Mouse (Mus musculus): ENCODE results near the gene Kcnq2. TPM values are rescaled to one million over a fixed set of nuclear protein-coding genes. Genes with fewer than 3 reads are reported as not detected.

The Kcnq2 gene
- polyA plus RNA-seq, 1 experiment from 2014 or later = 0.16 TPM

- no peak overlapping the region for H3K9ac ChIP-seq (replicated peaks; ENCODE audit: low read length)
- H3K9me3 ChIP-seq (ENCODE audit: low read length) = no peaks in the 10 kb centered on the region
- no peak overlapping the region for H3K4me2 ChIP-seq (replicated peaks; ENCODE audit: low read depth, low read length)
- WGBS = 81% methylated on average over 6 of the region's 6 CpGs
- H3K36me3 ChIP-seq (ENCODE audit: insufficient read depth, low read length) = no peaks in the 10 kb centered on the region
- no peak for ATAC-seq (ENCODE audit: low FRiP score, low TSS enrichment)
- no peak overlapping the region for H3K4me3 ChIP-seq (ENCODE audit: low read length)
- no peak overlapping the region for H3K27ac ChIP-seq (ENCODE audit: low read length)
- no peaks in the 10 kb centered on the region for H3K4me1 ChIP-seq (ENCODE audit: insufficient read depth, low read length)
- peaks cover 37% of the 10 kb centered on the region for H3K27me3 ChIP-seq (ENCODE audit: insufficient read depth, low read length)
Observed at GRCm38 (mm10) chr2:181157716-181158302, 22.7 kb upstream of the Kcnq2 start.

- H3K9ac ChIP-seq (replicated peaks; ENCODE audit: low read length) = no peak overlapping the region
- no peak overlapping the region for H3K27ac ChIP-seq (ENCODE audit: low read length)
- WGBS = 78% methylated on average over 4 of the region's 4 CpGs
- H3K4me2 ChIP-seq (replicated peaks; ENCODE audit: low read depth, low read length) = no peak overlapping the region
- no peak for ATAC-seq (ENCODE audit: low FRiP score, low TSS enrichment)
- H3K27me3 ChIP-seq (ENCODE audit: insufficient read depth, low read length) = peaks cover 37% of the 10 kb centered on the region
- no peaks in the 10 kb centered on the region for H3K9me3 ChIP-seq (ENCODE audit: low read length)
- no peaks in the 10 kb centered on the region for H3K36me3 ChIP-seq (ENCODE audit: insufficient read depth, low read length)
- H3K4me3 ChIP-seq (ENCODE audit: low read length) = no peak overlapping the region
- no peaks in the 10 kb centered on the region for H3K4me1 ChIP-seq (ENCODE audit: insufficient read depth, low read length)
Observed at GRCm38 (mm10) chr2:181157180-181157579, 22.1 kb upstream of the Kcnq2 start.

DNA sequence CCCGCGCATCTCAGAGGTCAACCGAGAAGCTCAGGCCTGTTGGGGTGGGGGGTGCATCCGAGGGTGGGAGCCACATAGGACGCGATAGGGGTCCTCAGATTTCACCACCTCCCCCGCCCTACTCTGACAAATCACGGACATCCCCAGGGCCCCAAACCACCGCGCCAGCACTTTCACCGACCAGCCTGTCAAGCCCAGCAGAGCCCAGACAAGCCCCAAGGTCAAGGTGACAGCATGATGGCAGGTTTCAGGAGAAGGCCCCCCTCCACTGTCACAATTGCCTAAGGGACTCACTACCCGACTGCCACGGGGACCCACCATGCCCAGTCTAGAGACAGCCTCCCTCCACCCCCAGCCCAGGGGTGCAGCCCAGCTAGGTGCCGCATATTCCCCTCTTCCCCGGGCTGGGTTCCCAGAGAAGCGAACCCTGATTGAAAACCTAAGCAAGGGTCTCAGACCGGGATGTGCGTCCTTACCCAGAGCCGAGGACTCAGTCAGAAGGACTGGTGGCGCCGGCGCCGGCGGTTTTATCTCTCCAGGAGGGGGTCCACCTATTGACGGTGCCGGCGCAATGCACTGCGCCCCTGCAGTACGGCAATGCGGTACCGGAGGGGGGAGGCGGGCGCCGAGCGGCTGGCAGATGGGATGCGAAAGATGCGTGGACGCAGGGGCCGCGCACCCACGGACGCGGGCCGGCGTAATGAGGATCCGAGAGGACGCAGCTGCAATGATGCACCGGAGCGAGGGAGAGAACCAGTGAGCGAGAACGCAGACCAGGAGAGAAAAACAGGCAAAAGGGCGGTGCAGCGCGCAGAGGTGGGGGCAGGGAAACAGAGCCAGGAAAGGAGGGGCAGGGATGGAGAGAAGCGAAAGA lies 21.4 kb upstream of the Kcnq2 start, which contains the start of gene Eef1a2:
Gene Eef1a2 (minus strand): TSS at position 767 of the 874 bp plus-strand sequence.
- WGBS = 4% methylated on average over 55 of the region's 55 CpGs
- no peak for ATAC-seq (ENCODE audit: low FRiP score, low TSS enrichment)
- Histone ChIP-seq H3K9me3 (ENCODE audit: low read length) (no peaks in the 10 kb centered on the region), H3K27me3 (ENCODE audit: insufficient read depth, low read length) (peaks cover 37% of the 10 kb centered on the region), H3K36me3 (ENCODE audit: insufficient read depth, low read length) (no peaks in the 10 kb centered on the region), H3K4me1 (ENCODE audit: insufficient read depth, low read length) (no peaks in the 10 kb centered on the region), H3K4me3 (ENCODE audit: low read length) (peak within 1 kb of the TSS; percentile 28), H3K27ac (ENCODE audit: low read length) (no peak within 1 kb of the TSS), H3K9ac (replicated peaks; ENCODE audit: low read length) (no peak within 1 kb of the TSS), H3K4me2 (replicated peaks; ENCODE audit: low read depth, low read length) (peak within 1 kb of the TSS; percentile 49)

DNA sequence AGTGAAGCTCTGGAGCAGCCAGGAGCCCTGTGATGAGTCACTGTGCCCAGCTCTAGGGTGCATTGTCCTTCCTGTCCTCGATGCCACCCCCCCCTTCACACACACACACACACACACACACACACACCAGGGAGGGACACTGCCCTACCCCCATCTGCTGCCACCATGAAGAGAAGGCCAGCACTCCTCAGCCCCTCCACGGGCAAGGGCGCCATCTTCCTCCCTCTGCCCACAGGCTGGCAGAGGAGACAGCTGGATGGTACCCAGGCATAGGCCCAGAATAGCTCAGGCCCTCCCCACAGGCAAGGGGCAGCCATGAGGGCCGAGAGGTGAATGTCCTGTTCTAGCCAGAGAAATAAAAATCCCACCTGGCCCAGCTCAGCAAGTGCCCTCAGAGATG lies 20.7 kb upstream of the Kcnq2 start:
- H3K27me3 ChIP-seq (ENCODE audit: insufficient read depth, low read length) = peaks cover 37% of the 10 kb centered on the region
- 75% methylated on average over 4 of the region's 4 CpGs for WGBS
- H3K4me2 ChIP-seq (replicated peaks; ENCODE audit: low read depth, low read length) = no peak overlapping the region
- no peaks in the 10 kb centered on the region for H3K36me3 ChIP-seq (ENCODE audit: insufficient read depth, low read length)
- no peaks in the 10 kb centered on the region for H3K4me1 ChIP-seq (ENCODE audit: insufficient read depth, low read length)
- H3K9ac ChIP-seq (replicated peaks; ENCODE audit: low read length) = no peak overlapping the region
- H3K4me3 ChIP-seq (ENCODE audit: low read length) = no peak overlapping the region
- no peak overlapping the region for H3K27ac ChIP-seq (ENCODE audit: low read length)
- ATAC-seq (ENCODE audit: low FRiP score, low TSS enrichment) = no peak
- no peaks in the 10 kb centered on the region for H3K9me3 ChIP-seq (ENCODE audit: low read length)

GRCm38 (mm10) chr2:181154831-181155415 lies 19.8 kb upstream of the Kcnq2 start:
- Histone ChIP-seq H3K27ac (ENCODE audit: low read length) (no peak overlapping the region), H3K4me2 (replicated peaks; ENCODE audit: low read depth, low read length) (no peak overlapping the region), H3K9me3 (ENCODE audit: low read length) (no peaks in the 10 kb centered on the region), H3K4me1 (ENCODE audit: insufficient read depth, low read length) (no peaks in the 10 kb centered on the region), H3K4me3 (ENCODE audit: low read length) (no peak overlapping the region), H3K36me3 (ENCODE audit: insufficient read depth, low read length) (no peaks in the 10 kb centered on the region), H3K9ac (replicated peaks; ENCODE audit: low read length) (no peak overlapping the region), H3K27me3 (ENCODE audit: insufficient read depth, low read length) (peaks cover 40% of the 10 kb centered on the region)
- ATAC-seq (ENCODE audit: low FRiP score, low TSS enrichment) = no peak
- 80% methylated on average over 8 of the region's 8 CpGs for WGBS

DNA sequence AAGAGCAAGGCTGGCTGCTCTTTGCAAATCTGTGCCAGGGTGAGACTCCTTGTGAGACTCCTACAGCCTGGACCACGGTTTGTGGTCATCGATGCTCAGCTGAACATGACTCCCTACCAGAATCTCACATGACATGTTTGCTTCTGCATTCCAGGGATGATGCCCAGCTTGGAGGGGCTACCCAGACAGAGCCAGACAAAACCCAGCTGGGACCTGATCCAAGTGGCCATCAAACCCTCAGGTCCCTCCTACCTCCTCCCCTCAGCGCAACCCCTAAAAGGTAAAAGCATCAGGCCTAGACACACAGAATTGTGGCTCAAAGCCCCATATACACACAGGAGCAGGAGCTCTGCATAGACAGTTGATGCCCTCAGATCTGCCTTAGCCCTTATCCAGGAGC lies 19.3 kb upstream of the Kcnq2 start:
- Histone ChIP-seq H3K27me3 (ENCODE audit: insufficient read depth, low read length) (peaks cover 46% of the 10 kb centered on the region), H3K27ac (ENCODE audit: low read length) (no peak overlapping the region), H3K36me3 (ENCODE audit: insufficient read depth, low read length) (no peaks in the 10 kb centered on the region), H3K9me3 (ENCODE audit: low read length) (no peaks in the 10 kb centered on the region), H3K4me1 (ENCODE audit: insufficient read depth, low read length) (no peaks in the 10 kb centered on the region), H3K4me3 (ENCODE audit: low read length) (no peak overlapping the region), H3K9ac (replicated peaks; ENCODE audit: low read length) (no peak overlapping the region), H3K4me2 (replicated peaks; ENCODE audit: low read depth, low read length) (no peak overlapping the region)
- WGBS = 65% methylated on average over 3 of the region's 3 CpGs
- no peak for ATAC-seq (ENCODE audit: low FRiP score, low TSS enrichment)

DNA sequence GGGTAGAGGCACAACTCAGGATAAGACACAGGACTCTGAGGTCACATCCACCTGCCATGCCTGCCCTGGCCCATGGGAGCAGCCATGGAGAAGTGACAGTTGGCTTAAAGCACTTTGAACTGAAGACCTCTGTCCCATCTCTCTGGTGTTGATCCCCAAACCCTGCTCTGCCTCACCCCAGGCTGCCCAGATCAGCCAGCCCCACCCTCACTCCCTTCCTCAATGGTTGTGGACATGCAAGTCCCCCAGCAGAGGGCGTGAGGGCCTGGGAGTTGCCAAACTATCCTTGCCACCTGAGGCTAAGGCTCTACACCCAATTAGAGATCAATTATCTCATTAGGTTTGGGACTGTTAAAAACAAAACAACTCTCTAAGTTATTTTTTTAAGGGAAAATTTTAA lies 18.7 kb upstream of the Kcnq2 start:
- no peak overlapping the region for H3K4me2 ChIP-seq (replicated peaks; ENCODE audit: low read depth, low read length)
- no peak overlapping the region for H3K9ac ChIP-seq (replicated peaks; ENCODE audit: low read length)
- no peaks in the 10 kb centered on the region for H3K9me3 ChIP-seq (ENCODE audit: low read length)
- peaks cover 51% of the 10 kb centered on the region for H3K27me3 ChIP-seq (ENCODE audit: insufficient read depth, low read length)
- no peak for ATAC-seq (ENCODE audit: low FRiP score, low TSS enrichment)
- H3K27ac ChIP-seq (ENCODE audit: low read length) = no peak overlapping the region
- no peaks in the 10 kb centered on the region for H3K4me1 ChIP-seq (ENCODE audit: insufficient read depth, low read length)
- H3K36me3 ChIP-seq (ENCODE audit: insufficient read depth, low read length) = no peaks in the 10 kb centered on the region
- no peak overlapping the region for H3K4me3 ChIP-seq (ENCODE audit: low read length)
- WGBS = 0% methylated on average over 1 of the region's 1 CpGs

DNA sequence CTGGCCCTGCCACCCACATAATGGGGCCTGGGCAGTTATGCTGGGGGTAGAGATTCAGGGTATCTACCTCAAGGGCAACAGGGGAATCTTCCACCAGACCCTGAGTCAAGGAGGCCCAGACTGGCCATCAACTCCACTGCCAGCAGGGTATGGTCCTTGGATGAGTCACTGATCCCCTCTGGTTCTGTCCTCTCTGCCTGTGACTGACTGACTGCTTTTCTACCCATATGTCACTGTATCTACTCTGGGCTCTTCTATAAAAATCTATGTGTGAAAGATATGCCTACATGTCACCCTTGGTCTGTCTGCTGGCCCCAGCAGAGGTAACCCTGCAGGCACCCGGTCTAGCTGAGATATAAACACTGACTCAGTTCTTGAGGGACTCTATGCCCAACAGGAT lies 18.0 kb upstream of the Kcnq2 start:
- no peak for ATAC-seq (ENCODE audit: low FRiP score, low TSS enrichment)
- Histone ChIP-seq H3K4me1 (ENCODE audit: insufficient read depth, low read length) (peaks cover 4% of the 10 kb centered on the region; the same call in 1 of the 2 replicates), H3K27me3 (ENCODE audit: insufficient read depth, low read length) (peaks cover 54% of the 10 kb centered on the region), H3K4me3 (ENCODE audit: low read length) (no peak overlapping the region), H3K4me2 (replicated peaks; ENCODE audit: low read depth, low read length) (no peak overlapping the region), H3K36me3 (ENCODE audit: insufficient read depth, low read length) (no peaks in the 10 kb centered on the region), H3K9ac (replicated peaks; ENCODE audit: low read length) (no peak overlapping the region), H3K27ac (ENCODE audit: low read length) (no peak overlapping the region), H3K9me3 (ENCODE audit: low read length) (no peaks in the 10 kb centered on the region)
- 75% methylated on average over 1 of the region's 1 CpGs for WGBS

- no peaks in the 10 kb centered on the region for H3K9me3 ChIP-seq (ENCODE audit: low read length)
- H3K4me3 ChIP-seq (ENCODE audit: low read length) = no peak overlapping the region
- H3K36me3 ChIP-seq (ENCODE audit: insufficient read depth, low read length) = no peaks in the 10 kb centered on the region
- no peak overlapping the region for H3K9ac ChIP-seq (replicated peaks; ENCODE audit: low read length)
- peaks cover 5% of the 10 kb centered on the region; the same call in 1 of the 2 replicates for H3K4me1 ChIP-seq (ENCODE audit: insufficient read depth, low read length)
- ATAC-seq (ENCODE audit: low FRiP score, low TSS enrichment) = no peak
- no peak overlapping the region for H3K27ac ChIP-seq (ENCODE audit: low read length)
- H3K4me2 ChIP-seq (replicated peaks; ENCODE audit: low read depth, low read length) = no peak overlapping the region
- peaks cover 51% of the 10 kb centered on the region for H3K27me3 ChIP-seq (ENCODE audit: insufficient read depth, low read length)
- WGBS = 93% methylated on average over 17 of the region's 17 CpGs
Observed at GRCm38 (mm10) chr2:181152701-181153100, 17.6 kb upstream of the Kcnq2 start.

DNA sequence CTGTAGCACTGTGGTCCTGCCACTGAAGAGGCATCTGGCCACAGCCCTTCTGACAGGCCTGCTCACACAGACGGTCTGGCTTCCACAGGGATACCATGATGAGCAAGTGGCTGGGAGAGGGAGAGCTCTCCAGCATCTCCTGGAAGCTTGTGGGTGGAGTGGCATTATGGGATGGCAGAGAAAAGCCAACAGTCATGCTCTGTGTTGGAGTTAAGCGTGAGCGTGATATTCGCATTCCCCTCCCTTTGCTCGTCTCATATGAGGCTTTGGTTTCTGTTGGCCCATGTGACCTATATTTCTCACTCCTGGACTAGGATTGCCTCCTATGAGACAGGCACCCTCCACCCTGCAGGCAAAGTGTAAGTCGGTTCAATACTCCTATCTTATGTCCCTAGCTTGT lies 15.2 kb upstream of the Kcnq2 start:
- 60% methylated on average over 6 of the region's 6 CpGs for WGBS
- H3K9me3 ChIP-seq (ENCODE audit: low read length) = no peaks in the 10 kb centered on the region
- H3K36me3 ChIP-seq (ENCODE audit: insufficient read depth, low read length) = no peaks in the 10 kb centered on the region
- ATAC-seq (ENCODE audit: low FRiP score, low TSS enrichment) = no peak
- no peak overlapping the region for H3K4me2 ChIP-seq (replicated peaks; ENCODE audit: low read depth, low read length)
- peaks cover 8% of the 10 kb centered on the region; the same call in 1 of the 2 replicates for H3K4me1 ChIP-seq (ENCODE audit: insufficient read depth, low read length)
- no peak overlapping the region for H3K4me3 ChIP-seq (ENCODE audit: low read length)
- H3K27ac ChIP-seq (ENCODE audit: low read length) = no peak overlapping the region
- no peak overlapping the region for H3K9ac ChIP-seq (replicated peaks; ENCODE audit: low read length)
- peaks cover 32% of the 10 kb centered on the region for H3K27me3 ChIP-seq (ENCODE audit: insufficient read depth, low read length)
